In genomic region chr17:25916931-25917647, GRCm38 (mm10) we compare ENCODE assay signal across 15 mouse cellular contexts. TPM values are rescaled to one million over a fixed set of nuclear protein-coding genes. Genes with fewer than 3 reads are reported as not detected.
DNase-seq lines count a peak whose midpoint lies in the region; ATAC-seq and TF ChIP-seq lines count a peak whose summit lies in the region.
"Had no signal": no experiment of that assay in that cellular context is flagged by ENCODE, and none has a peak within 500 bp of the region (broad histone marks: within the 10 kb centered on the region; RNA-seq: fewer than 3 reads in every experiment).

No protein-coding gene starts in this region.

- 0 out of 2 replicates have a peak overlapping the region, but pooled peaks have one; percentile 95 for H3K9ac ChIP-seq in forebrain, embryonic 13.5 days
- H3K9ac ChIP-seq in forebrain, embryonic 12.5 days, result no peak overlapping the region
- no peak overlapping the region for H3K9ac ChIP-seq in neural tube, embryonic 12.5 days
- H3K9ac ChIP-seq in midbrain, postnatal 0 days (replicated peaks; ENCODE audit: low read length, poor library complexity, severe bottlenecking), result peak overlapping the region; percentile 77; the same call in 1 of the 2 replicates
- H3K9ac ChIP-seq in heart, embryonic 12.5 days, result no peak overlapping the region
- H3K9ac ChIP-seq: hindbrain, embryonic 15.5 days had no signal

- no peak for TF ChIP-seq POLR2A in lung, adult 2 months (IDR thresholded peaks at IDR 0.05; ENCODE audit: borderline replicate concordance, extremely low read depth, low read depth, low read length)

- no peak overlapping the region for H3K4me3 ChIP-seq in forebrain, embryonic 13.5 days
- no peak overlapping the region for H3K4me3 ChIP-seq in forebrain, embryonic 12.5 days (replicated peaks)
- H3K4me3 ChIP-seq in neural tube, embryonic 12.5 days, result no peak overlapping the region
- H3K4me3 ChIP-seq in midbrain, postnatal 0 days (ENCODE audit: low read depth, low read length), result no peak overlapping the region
- H3K4me3 ChIP-seq in lung, adult 2 months (replicated peaks; ENCODE audit: extremely low read depth, low read depth, low read length), result no peak overlapping the region
- no peak overlapping the region for H3K4me3 ChIP-seq in heart, embryonic 12.5 days

- TF ChIP-seq CTCF in midbrain, postnatal 0 days (IDR thresholded peaks at IDR 0.05), result no peak
- TF ChIP-seq CTCF in lung, adult 2 months (IDR thresholded peaks at IDR 0.05; ENCODE audit: insufficient read depth, low read length), result no peak

- DNase-seq in neural tube, embryonic 10.5 days (ENCODE audit: extremely low spot score, low spot score), result no peak
- no peak for DNase-seq in midbrain, postnatal 0 days (ENCODE audit: low spot score)
- no peak for DNase-seq in lung, adult 2 months
- no peak for DNase-seq in kidney, postnatal 4 days
- DNase-seq: embryo, embryonic 11 days; kidney, postnatal 14 days had no signal

- H3K4me2 ChIP-seq in forebrain, embryonic 13.5 days, result peak overlapping the region; percentile 92; the same call in 1 of the 2 replicates
- no peak overlapping the region for H3K4me2 ChIP-seq in forebrain, embryonic 12.5 days
- 0 out of 2 replicates have a peak overlapping the region, but pooled peaks have one; percentile 92 for H3K4me2 ChIP-seq in neural tube, embryonic 12.5 days (replicated peaks)
- no peak overlapping the region for H3K4me2 ChIP-seq in midbrain, postnatal 0 days (ENCODE audit: low read depth, low read length, poor library complexity, severe bottlenecking)
- no peak overlapping the region for H3K4me2 ChIP-seq in heart, embryonic 12.5 days

- peaks cover 16% of the 10 kb centered on the region for H3K36me3 ChIP-seq in forebrain, embryonic 13.5 days (ENCODE audit: poor library complexity, severe bottlenecking)
- H3K36me3 ChIP-seq in forebrain, embryonic 12.5 days (replicated peaks), result peaks cover 7% of the 10 kb centered on the region; the same call in 1 of the 2 replicates
- H3K36me3 ChIP-seq in neural tube, embryonic 12.5 days, result peaks cover 3% of the 10 kb centered on the region; the same call in 1 of the 2 replicates
- peaks cover 8% of the 10 kb centered on the region for H3K36me3 ChIP-seq in midbrain, postnatal 0 days (ENCODE audit: insufficient read depth, low read length)
- peaks cover 16% of the 10 kb centered on the region for H3K36me3 ChIP-seq in heart, embryonic 12.5 days
- H3K36me3 ChIP-seq: hindbrain, embryonic 15.5 days had no signal

- no peak overlapping the region for H3K27ac ChIP-seq in forebrain, embryonic 13.5 days
- no peak overlapping the region for H3K27ac ChIP-seq in forebrain, embryonic 12.5 days
- H3K27ac ChIP-seq in neural tube, embryonic 12.5 days, result no peak overlapping the region
- H3K27ac ChIP-seq in midbrain, postnatal 0 days (ENCODE audit: low read depth, low read length), result no peak overlapping the region
- H3K27ac ChIP-seq in heart, embryonic 12.5 days (ENCODE audit: poor library complexity, severe bottlenecking), result no peak overlapping the region
- H3K27ac ChIP-seq: heart, embryonic 10.5 days; hindbrain, embryonic 15.5 days had no signal

- ATAC-seq in forebrain, embryonic 13.5 days, result no peak
- ATAC-seq in forebrain, embryonic 12.5 days (ENCODE audit: low FRiP score), result no peak
- ATAC-seq in neural tube, embryonic 12.5 days (ENCODE audit: low FRiP score, low read depth), result no peak
- ATAC-seq in midbrain, postnatal 0 days (ENCODE audit: low FRiP score), result no peak
- ATAC-seq in heart, embryonic 12.5 days (ENCODE audit: insufficient number of reproducible peaks, low FRiP score), result no peak

- 88% methylated on average over 8 of the region's 8 CpGs for WGBS in forebrain, embryonic 13.5 days
- WGBS in forebrain, embryonic 12.5 days, result 87% methylated on average over 8 of the region's 8 CpGs
- 83% methylated on average over 8 of the region's 8 CpGs for WGBS in neural tube, embryonic 12.5 days
- 89% methylated on average over 8 of the region's 8 CpGs for WGBS in midbrain, postnatal 0 days
- 58% methylated on average over 8 of the region's 8 CpGs for WGBS in lung, adult 2 months
- 77% methylated on average over 8 of the region's 8 CpGs for WGBS in heart, embryonic 12.5 days

- H3K9me3 ChIP-seq in forebrain, embryonic 13.5 days (replicated peaks), result no peaks in the 10 kb centered on the region
- H3K9me3 ChIP-seq in forebrain, embryonic 12.5 days, result no peaks in the 10 kb centered on the region
- H3K9me3 ChIP-seq in neural tube, embryonic 12.5 days, result no peaks in the 10 kb centered on the region
- no peaks in the 10 kb centered on the region for H3K9me3 ChIP-seq in midbrain, postnatal 0 days (ENCODE audit: low read length)
- no peaks in the 10 kb centered on the region for H3K9me3 ChIP-seq in heart, embryonic 12.5 days (replicated peaks)
- H3K9me3 ChIP-seq: heart, embryonic 10.5 days; hindbrain, embryonic 15.5 days had no signal

- H3K27me3 ChIP-seq in forebrain, embryonic 13.5 days, result no peaks in the 10 kb centered on the region
- no peaks in the 10 kb centered on the region for H3K27me3 ChIP-seq in forebrain, embryonic 12.5 days
- no peaks in the 10 kb centered on the region for H3K27me3 ChIP-seq in neural tube, embryonic 12.5 days (replicated peaks)
- H3K27me3 ChIP-seq in midbrain, postnatal 0 days (ENCODE audit: insufficient read depth, low read length), result no peaks in the 10 kb centered on the region
- H3K27me3 ChIP-seq in heart, embryonic 12.5 days (replicated peaks), result no peaks in the 10 kb centered on the region
- H3K27me3 ChIP-seq: hindbrain, embryonic 15.5 days had no signal

- H3K4me1 ChIP-seq in forebrain, embryonic 13.5 days, result peaks cover 37% of the 10 kb centered on the region
- peaks cover 22% of the 10 kb centered on the region for H3K4me1 ChIP-seq in forebrain, embryonic 12.5 days
- H3K4me1 ChIP-seq in neural tube, embryonic 12.5 days, result peaks cover 27% of the 10 kb centered on the region
- H3K4me1 ChIP-seq in midbrain, postnatal 0 days (ENCODE audit: insufficient read depth, low read length), result peaks cover 10% of the 10 kb centered on the region
- peaks cover 30% of the 10 kb centered on the region for H3K4me1 ChIP-seq in lung, adult 2 months (ENCODE audit: control insufficient read depth, insufficient read depth, low read length)
- peaks cover 51% of the 10 kb centered on the region for H3K4me1 ChIP-seq in heart, embryonic 12.5 days (replicated peaks)

RNA-seq across cellular contexts. Expression of gene Rab40c, which starts 2.4 kb away (rescaled TPM):
- polyA plus RNA-seq in forebrain, embryonic 13.5 days (2015; fragmentation: Nextera tagmentation; extraction: Ambion mirVana), result 39.5 and 45.9 TPM in 2 replicates
- 35.1 and 36.5 TPM in 2 replicates for polyA plus RNA-seq in forebrain, embryonic 12.5 days (2016; fragmentation: Nextera tagmentation; extraction: Ambion mirVana)
- polyA plus RNA-seq in neural tube, embryonic 12.5 days (2016; fragmentation: Nextera tagmentation; extraction: Ambion mirVana), result 47.7 and 49.3 TPM in 2 replicates
- 42.1 and 43.0 TPM in 2 replicates for total RNA-seq in midbrain, postnatal 0 days (2014; rRNA removed)
- 36.2 and 38.9 TPM in 2 replicates for polyA plus RNA-seq in midbrain, postnatal 0 days (2015; fragmentation: Nextera tagmentation; extraction: Ambion mirVana)
- 40.2 and 62.6 TPM in 2 replicates for polyA plus RNA-seq in lung, adult 2 months (2012; rRNA removed)
- 17.1 and 18.1 TPM in 2 replicates for polyA plus RNA-seq in heart, embryonic 12.5 days (2016; fragmentation: Nextera tagmentation; extraction: Ambion mirVana)

RNA-seq across cellular contexts. Expression of gene Pigq, which starts 27.6 kb away (rescaled TPM):
- 45.0 and 54.5 TPM in 2 replicates for polyA plus RNA-seq in forebrain, embryonic 13.5 days (2015; fragmentation: Nextera tagmentation; extraction: Ambion mirVana)
- polyA plus RNA-seq in forebrain, embryonic 12.5 days (2016; fragmentation: Nextera tagmentation; extraction: Ambion mirVana), result 51.4 and 53.0 TPM in 2 replicates
- 54.7 and 57.3 TPM in 2 replicates for polyA plus RNA-seq in neural tube, embryonic 12.5 days (2016; fragmentation: Nextera tagmentation; extraction: Ambion mirVana)
- total RNA-seq in midbrain, postnatal 0 days (2014; rRNA removed), result 73.6 and 111 TPM in 2 replicates
- 75.4 and 79.7 TPM in 2 replicates for polyA plus RNA-seq in midbrain, postnatal 0 days (2015; fragmentation: Nextera tagmentation; extraction: Ambion mirVana)
- polyA plus RNA-seq in lung, adult 2 months (2012; rRNA removed), result 107 and 131 TPM in 2 replicates
- 69.8 and 72.1 TPM in 2 replicates for polyA plus RNA-seq in heart, embryonic 12.5 days (2016; fragmentation: Nextera tagmentation; extraction: Ambion mirVana)

RNA-seq across cellular contexts. Expression of gene Nhlrc4, which starts 27.7 kb away (rescaled TPM):
- not detected in 2 replicates for polyA plus RNA-seq in forebrain, embryonic 13.5 days (2015; fragmentation: Nextera tagmentation; extraction: Ambion mirVana)
- 0.09 and 0.72 TPM in 2 replicates for polyA plus RNA-seq in forebrain, embryonic 12.5 days (2016; fragmentation: Nextera tagmentation; extraction: Ambion mirVana)
- polyA plus RNA-seq in neural tube, embryonic 12.5 days (2016; fragmentation: Nextera tagmentation; extraction: Ambion mirVana), result 0.11 and 0.14 TPM in 2 replicates
- total RNA-seq in midbrain, postnatal 0 days (2014; rRNA removed), result 0.47 and 0.60 TPM in 2 replicates
- polyA plus RNA-seq in midbrain, postnatal 0 days (2015; fragmentation: Nextera tagmentation; extraction: Ambion mirVana), result 0.35 and 0.91 TPM in 2 replicates
- 24.4 and 37.5 TPM in 2 replicates for polyA plus RNA-seq in lung, adult 2 months (2012; rRNA removed)
- polyA plus RNA-seq in heart, embryonic 12.5 days (2016; fragmentation: Nextera tagmentation; extraction: Ambion mirVana), result 0.36 and 1.2 TPM in 2 replicates
- total RNA-seq: left cerebral cortex, postnatal 10 days had no signal

RNA-seq across cellular contexts. Expression of gene A930017K11Rik, which starts 35.3 kb away (rescaled TPM):
- not detected in 2 replicates for polyA plus RNA-seq in forebrain, embryonic 13.5 days (2015; fragmentation: Nextera tagmentation; extraction: Ambion mirVana)
- polyA plus RNA-seq in forebrain, embryonic 12.5 days (2016; fragmentation: Nextera tagmentation; extraction: Ambion mirVana), result 0.08 and 0.13 TPM in 2 replicates
- polyA plus RNA-seq in neural tube, embryonic 12.5 days (2016; fragmentation: Nextera tagmentation; extraction: Ambion mirVana), result 0.08 TPM in 2 replicates
- total RNA-seq in midbrain, postnatal 0 days (2014; rRNA removed), result 2.9 and 4.1 TPM in 2 replicates
- 3.2 and 3.7 TPM in 2 replicates for polyA plus RNA-seq in midbrain, postnatal 0 days (2015; fragmentation: Nextera tagmentation; extraction: Ambion mirVana)
- polyA plus RNA-seq in lung, adult 2 months (2012; rRNA removed), result not detected in 2 replicates
- 0.08 and 0.17 TPM in 2 replicates for polyA plus RNA-seq in heart, embryonic 12.5 days (2016; fragmentation: Nextera tagmentation; extraction: Ambion mirVana)
- total RNA-seq: ES-E14; left cerebral cortex, postnatal 10 days had no signal
- polyA plus RNA-seq: neural tube, embryonic 11.5 days had no signal

RNA-seq across cellular contexts. Expression of gene Wfikkn1, which starts 36.4 kb away (rescaled TPM):
- 0.76 and 0.77 TPM in 2 replicates for polyA plus RNA-seq in forebrain, embryonic 13.5 days (2015; fragmentation: Nextera tagmentation; extraction: Ambion mirVana)
- polyA plus RNA-seq in forebrain, embryonic 12.5 days (2016; fragmentation: Nextera tagmentation; extraction: Ambion mirVana), result 0.66 and 0.79 TPM in 2 replicates
- polyA plus RNA-seq in neural tube, embryonic 12.5 days (2016; fragmentation: Nextera tagmentation; extraction: Ambion mirVana), result 0.63 and 0.86 TPM in 2 replicates
- 0.77 and 1.7 TPM in 2 replicates for total RNA-seq in midbrain, postnatal 0 days (2014; rRNA removed)
- 0.42 and 0.56 TPM in 2 replicates for polyA plus RNA-seq in midbrain, postnatal 0 days (2015; fragmentation: Nextera tagmentation; extraction: Ambion mirVana)
- polyA plus RNA-seq in lung, adult 2 months (2012; rRNA removed), result 1.0 and 1.4 TPM in 2 replicates
- polyA plus RNA-seq in heart, embryonic 12.5 days (2016; fragmentation: Nextera tagmentation; extraction: Ambion mirVana), result 0.19 and 0.40 TPM in 2 replicates

Comparison
In these comparisons a context has a peak if more than half of its experiments do, and no peak if none do; other contexts are left out.
1. H3K4me2 ChIP-seq: peak in forebrain, embryonic 13.5 days (single experiment) and neural tube, embryonic 12.5 days (single experiment); none in forebrain, embryonic 12.5 days (single experiment), midbrain, postnatal 0 days (single experiment) and heart, embryonic 12.5 days (single experiment).
2. H3K9ac ChIP-seq: peak in forebrain, embryonic 13.5 days (single experiment) and midbrain, postnatal 0 days (single experiment); none in forebrain, embryonic 12.5 days (single experiment), neural tube, embryonic 12.5 days (single experiment) and heart, embryonic 12.5 days (single experiment).
3. RNA of gene Nhlrc4, which starts 27.7 kb away (polyA plus RNA-seq): 24.4 to 37.5 TPM in lung, adult 2 months; 0.09 to 0.72 TPM in forebrain, embryonic 12.5 days, 0.36 to 1.2 TPM in heart, embryonic 12.5 days, 0.35 to 0.91 TPM in midbrain, postnatal 0 days, 0.11 to 0.14 TPM in neural tube, embryonic 12.5 days and not detected in forebrain, embryonic 13.5 days; every median in the first group is over 10 times any median in the second.